Mouse (Mus musculus) hindbrain, postnatal 0 days (tissue): ENCODE results near the gene Nepro. TPM values are rescaled to one million over a fixed set of nuclear protein-coding genes. Genes with fewer than 3 reads are reported as not detected.
A peak's percentile ranks its signal among the peaks of the same experiment; 100 is the strongest.

ENCODE experiments used
- ATAC-seq: fragments of 200-750 bp; cut with Nextera tagmentation; 2 replicates; pipeline ENCODE4 v1.8.0; 2017; ENCODE audit warnings: mild to moderate bottlenecking, moderate TSS enrichment, moderate library complexity
- DNase-seq: peaks from one replicate; pipeline ENCODE4 v3.0.0-alpha.2; 2015; ENCODE audit warnings: low spot score
- H3K27ac ChIP-seq: fragments of 300-500 bp; sonication (generic); 2 replicates; pipeline ENCODE4 v1.5.1; 2014; ENCODE audit warnings: mild to moderate bottlenecking
- H3K27me3 ChIP-seq: fragments of 300-500 bp; sonication (generic); 2 replicates; pipeline ENCODE4 v1.6.1; 2014; ENCODE audit warnings: low read length, mixed read lengths; ENCODE audit not compliant: insufficient read depth
- H3K36me3 ChIP-seq: fragments of 300-500 bp; sonication (generic); 2 replicates; pipeline ENCODE4 v1.6.1; 2014; ENCODE audit warnings: low read length, mixed read lengths; ENCODE audit not compliant: insufficient read depth
- H3K4me1 ChIP-seq: fragments of 300-500 bp; sonication (generic); 2 replicates; pipeline ENCODE4 v1.6.1; 2014; ENCODE audit warnings: antibody characterized with exemption, low read length, mixed read lengths; ENCODE audit not compliant: insufficient read depth
- H3K4me2 ChIP-seq: fragments of 300-500 bp; sonication (generic); 2 replicates; pipeline ENCODE4 v1.6.1; 2014; ENCODE audit warnings: low read depth, mild to moderate bottlenecking, low read length, moderate library complexity, mixed read lengths
- H3K4me3 ChIP-seq: fragments of 300-500 bp; sonication (generic); 2 replicates; pipeline ENCODE4 v1.5.1; 2014; ENCODE audit warnings: low read length
- H3K9ac ChIP-seq: fragments of 300-500 bp; sonication (generic); replicated peaks from 2 replicates; pipeline ENCODE4 v1.6.1; 2014; ENCODE audit warnings: mild to moderate bottlenecking, low read length, moderate library complexity, mixed read lengths
- H3K9me3 ChIP-seq: fragments of 300-500 bp; sonication (generic); 2 replicates; pipeline ENCODE4 v1.6.1; 2016; ENCODE audit warnings: low read length, mixed read lengths
- CTCF ChIP-seq: IDR thresholded peaks from 2 replicates; pipeline ENCODE4 v1.5.1; 2016; ENCODE audit warnings: antibody characterized with exemption, control low read depth, low read depth
- WGBS: fragments of 180-500 bp; shearing (Covaris S2); extraction: QIAGEN DNeasy Blood & Tissue Kit; methylation state at CpG from one replicate; pipeline ENCODE4 v1.1.7; 2014; 5-methylcytosine and 5-hydroxymethylcytosine counted together
- polyA plus RNA-seq: library from polyadenylated mRNA; unstranded; fragments of >200 nt; fragmentation: Nextera tagmentation; extraction: Ambion mirVana; gene quantifications from 2 replicates; pipeline ENCODE4 v1.2.1, GENCODE M21; 2015
- total RNA-seq: library from RNA; depleted of rRNA; stranded (reverse); fragments of >200 nt; gene quantifications from 2 replicates; pipeline ENCODE4 v1.2.3, GENCODE M21; 2014

Gene Nepro
- total and polyA plus RNA-seq, 2 experiments from 2014 or later, result 3.2 to 3.5 TPM

- Histone ChIP-seq H3K4me1 (peaks cover 16% of the 10 kb centered on the region), H3K9me3 (no peaks in the 10 kb centered on the region), H3K4me3 (no peak overlapping the region), H3K4me2 (no peak overlapping the region), H3K27me3 (no peaks in the 10 kb centered on the region), H3K36me3 (no peaks in the 10 kb centered on the region), H3K27ac (no peak overlapping the region), H3K9ac (no peak overlapping the region)
- DNase-seq, result no peak
- TF ChIP-seq CTCF, result no peak
- ATAC-seq, result no peak
- WGBS, result 69% methylated on average over 7 of the region's 7 CpGs
These were observed 38.7 kb upstream of the Nepro start for GRCm38 (mm10) chr16:44685401-44685800.

- Histone ChIP-seq H3K4me1 (peaks cover 12% of the 10 kb centered on the region), H3K27me3 (no peaks in the 10 kb centered on the region), H3K36me3 (no peaks in the 10 kb centered on the region), H3K27ac (0 out of 2 replicates have a peak overlapping the region, but pooled peaks have one; percentile 26), H3K4me3 (0 out of 2 replicates have a peak overlapping the region, but pooled peaks have one; percentile 2), H3K9me3 (no peaks in the 10 kb centered on the region), H3K9ac (no peak overlapping the region), H3K4me2 (peak overlapping the region; percentile 43)
- no peak for TF ChIP-seq CTCF
- WGBS, result 24% methylated on average over 20 of the region's 20 CpGs
- peak; percentile 29 for DNase-seq
- peak; percentile 56 for ATAC-seq
These were observed 36.9 kb upstream of the Nepro start for GRCm38 (mm10) chr16:44686991-44687718.

GRCm38 (mm10) chr16:44687719-44688420, 36.2 kb upstream of the Nepro start:
- TF ChIP-seq CTCF, result no peak
- DNase-seq (no peak), ATAC-seq (peak; percentile 54; the same call in 1 of the 2 replicates)
- H3K27ac ChIP-seq, result 0 out of 2 replicates have a peak overlapping the region, but pooled peaks have one; percentile 32
- no peak overlapping the region for H3K4me3 ChIP-seq
- 4% methylated on average over 18 of the region's 18 CpGs for WGBS
- H3K4me1 ChIP-seq, result peaks cover 12% of the 10 kb centered on the region
- H3K27me3 ChIP-seq, result no peaks in the 10 kb centered on the region
- peak overlapping the region; percentile 43 for H3K4me2 ChIP-seq
- no peak overlapping the region for H3K9ac ChIP-seq
- H3K36me3 ChIP-seq, result no peaks in the 10 kb centered on the region
- H3K9me3 ChIP-seq, result no peaks in the 10 kb centered on the region

- peak; percentile 36 for DNase-seq
- H3K4me3 ChIP-seq, result no peak overlapping the region
- no peak overlapping the region; the same call in 1 of the 2 replicates for H3K27ac ChIP-seq
- no peak for TF ChIP-seq CTCF
- no peaks in the 10 kb centered on the region for H3K27me3 ChIP-seq
- H3K4me2 ChIP-seq, result peak overlapping the region; percentile 43
- no peak for ATAC-seq
- peaks cover 12% of the 10 kb centered on the region for H3K4me1 ChIP-seq
- H3K36me3 ChIP-seq, result no peaks in the 10 kb centered on the region
- 8% methylated on average over 4 of the region's 4 CpGs for WGBS
- H3K9me3 ChIP-seq, result no peaks in the 10 kb centered on the region
- no peak overlapping the region for H3K9ac ChIP-seq
These were observed 35.6 kb upstream of the Nepro start for GRCm38 (mm10) chr16:44688507-44688906.

GRCm38 (mm10) chr16:44690501-44690900, 33.6 kb upstream of the Nepro start:
- no peak for ATAC-seq
- no peaks in the 10 kb centered on the region for H3K36me3 ChIP-seq
- no peak overlapping the region for H3K9ac ChIP-seq
- WGBS, result 83% methylated on average over 2 of the region's 2 CpGs
- H3K4me1 ChIP-seq, result 0 out of 2 replicates have a peak, but pooled peaks cover 12% of the 10 kb centered on the region
- no peak overlapping the region for H3K4me2 ChIP-seq
- no peak overlapping the region for H3K4me3 ChIP-seq
- H3K27me3 ChIP-seq, result no peaks in the 10 kb centered on the region
- no peak overlapping the region for H3K27ac ChIP-seq
- DNase-seq, result no peak
- TF ChIP-seq CTCF, result no peak
- no peaks in the 10 kb centered on the region for H3K9me3 ChIP-seq

DNA sequence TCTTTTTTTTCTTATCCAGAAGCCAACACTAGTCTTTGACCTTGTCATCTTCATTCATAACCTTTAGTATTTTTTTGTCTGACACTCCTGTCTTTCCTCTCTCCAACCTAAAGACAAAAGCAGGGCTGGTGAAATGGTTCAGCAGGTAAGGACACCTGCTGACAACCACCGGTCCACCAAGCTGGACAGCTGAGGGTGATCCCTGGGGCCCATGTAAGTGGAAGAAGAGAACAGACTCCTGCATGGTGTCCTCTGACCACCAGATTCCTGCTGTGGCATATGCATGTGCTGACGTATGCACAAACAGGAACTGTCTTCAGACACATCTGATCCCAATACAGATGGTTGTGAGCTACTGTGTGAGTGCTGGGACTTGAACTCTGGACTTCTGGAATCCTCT, 33.0 kb upstream of the Nepro start:
- Histone ChIP-seq H3K36me3 (no peaks in the 10 kb centered on the region), H3K4me1 (0 out of 2 replicates have a peak, but pooled peaks cover 12% of the 10 kb centered on the region), H3K27me3 (no peaks in the 10 kb centered on the region), H3K9me3 (no peaks in the 10 kb centered on the region), H3K27ac (no peak overlapping the region), H3K4me3 (no peak overlapping the region), H3K9ac (no peak overlapping the region), H3K4me2 (no peak overlapping the region)
- DNase-seq (no peak), ATAC-seq (no peak)
- no peak for TF ChIP-seq CTCF
- 64% methylated on average over 2 of the region's 2 CpGs for WGBS
